Mouse (Mus musculus): ENCODE measurements around the gene Smc3. TPM values are rescaled to one million over a fixed set of nuclear protein-coding genes. Genes with fewer than 3 reads are reported as not detected.

Gene Smc3
- polyA plus RNA-seq, 1 experiment from 2014 or later, result 63.1 TPM

GRCm38 (mm10) chr19:53638041-53638440 is 37.8 kb downstream of the Smc3 start:
- Histone ChIP-seq H3K27ac (replicated peaks) (no peak overlapping the region), H3K36me3 (peaks cover 74% of the 10 kb centered on the region), H3K4me2 (replicated peaks) (no peak overlapping the region), H3K27me3 (no peaks in the 10 kb centered on the region), H3K4me3 (replicated peaks) (no peak overlapping the region), H3K9me3 (replicated peaks) (no peaks in the 10 kb centered on the region), H3K4me1 (no peaks in the 10 kb centered on the region), H3K9ac (no peak overlapping the region)
- 78% methylated on average over 2 of the region's 2 CpGs for WGBS
- ATAC-seq (ENCODE audit: insufficient number of reproducible peaks, low FRiP score, low TSS enrichment, low read depth), result no peak

GRCm38 (mm10) chr19:53638727-53639126 is 38.5 kb downstream of the Smc3 start:
- 89% methylated on average over 8 of the region's 8 CpGs for WGBS
- no peaks in the 10 kb centered on the region for H3K9me3 ChIP-seq (replicated peaks)
- H3K9ac ChIP-seq, result no peak overlapping the region
- H3K36me3 ChIP-seq, result peaks cover 75% of the 10 kb centered on the region
- H3K4me3 ChIP-seq (replicated peaks), result no peak overlapping the region
- H3K27ac ChIP-seq (replicated peaks), result no peak overlapping the region
- no peak overlapping the region for H3K4me2 ChIP-seq (replicated peaks)
- H3K27me3 ChIP-seq, result no peaks in the 10 kb centered on the region
- no peaks in the 10 kb centered on the region for H3K4me1 ChIP-seq
- no peak for ATAC-seq (ENCODE audit: insufficient number of reproducible peaks, low FRiP score, low TSS enrichment, low read depth)

GRCm38 (mm10) chr19:53644020-53644595 is 43.9 kb downstream of the Smc3 start:
- 92% methylated on average over 9 of the region's 9 CpGs for WGBS
- Histone ChIP-seq H3K4me3 (replicated peaks) (no peak overlapping the region), H3K27me3 (no peaks in the 10 kb centered on the region), H3K4me2 (replicated peaks) (no peak overlapping the region), H3K4me1 (peaks cover 6% of the 10 kb centered on the region), H3K9ac (no peak overlapping the region), H3K27ac (replicated peaks) (no peak overlapping the region), H3K36me3 (peaks cover 69% of the 10 kb centered on the region), H3K9me3 (replicated peaks) (no peaks in the 10 kb centered on the region)
- ATAC-seq (ENCODE audit: insufficient number of reproducible peaks, low FRiP score, low TSS enrichment, low read depth), result no peak

GRCm38 (mm10) chr19:53647301-53647700 is 47.1 kb downstream of the Smc3 start:
- no peak for ATAC-seq (ENCODE audit: insufficient number of reproducible peaks, low FRiP score, low TSS enrichment, low read depth)
- Histone ChIP-seq H3K4me2 (replicated peaks) (no peak overlapping the region), H3K27ac (replicated peaks) (no peak overlapping the region), H3K9me3 (replicated peaks) (no peaks in the 10 kb centered on the region), H3K36me3 (peaks cover 41% of the 10 kb centered on the region), H3K4me3 (replicated peaks) (no peak overlapping the region), H3K4me1 (peaks cover 14% of the 10 kb centered on the region), H3K9ac (no peak overlapping the region), H3K27me3 (no peaks in the 10 kb centered on the region)
- 77% methylated on average over 9 of the region's 9 CpGs for WGBS

- ATAC-seq (ENCODE audit: insufficient number of reproducible peaks, low FRiP score, low TSS enrichment, low read depth), result no peak
- WGBS, result 47% methylated on average over 5 of the region's 5 CpGs
- H3K27ac ChIP-seq (replicated peaks), result no peak overlapping the region
- peaks cover 38% of the 10 kb centered on the region for H3K36me3 ChIP-seq
- H3K27me3 ChIP-seq, result no peaks in the 10 kb centered on the region
- H3K4me1 ChIP-seq, result peaks cover 21% of the 10 kb centered on the region
- no peak overlapping the region for H3K4me3 ChIP-seq (replicated peaks)
- H3K9ac ChIP-seq, result no peak overlapping the region
- H3K4me2 ChIP-seq (replicated peaks), result no peak overlapping the region
- H3K9me3 ChIP-seq (replicated peaks), result no peaks in the 10 kb centered on the region
Observed at GRCm38 (mm10) chr19:53648056-53648455, 47.9 kb downstream of the Smc3 start.

GRCm38 (mm10) chr19:53648802-53649236 is 48.6 kb downstream of the Smc3 start:
- H3K4me2 ChIP-seq (replicated peaks), result no peak overlapping the region
- no peak for ATAC-seq (ENCODE audit: insufficient number of reproducible peaks, low FRiP score, low TSS enrichment, low read depth)
- no peaks in the 10 kb centered on the region for H3K9me3 ChIP-seq (replicated peaks)
- H3K4me1 ChIP-seq, result peaks cover 25% of the 10 kb centered on the region
- no peak overlapping the region for H3K27ac ChIP-seq (replicated peaks)
- H3K9ac ChIP-seq, result no peak overlapping the region
- H3K36me3 ChIP-seq, result peaks cover 31% of the 10 kb centered on the region
- 39% methylated on average over 10 of the region's 10 CpGs for WGBS
- H3K4me3 ChIP-seq (replicated peaks), result no peak overlapping the region
- H3K27me3 ChIP-seq, result no peaks in the 10 kb centered on the region

- Histone ChIP-seq H3K36me3 (peaks cover 27% of the 10 kb centered on the region), H3K27me3 (no peaks in the 10 kb centered on the region), H3K4me1 (peaks cover 31% of the 10 kb centered on the region), H3K4me3 (replicated peaks) (no peak overlapping the region), H3K9me3 (replicated peaks) (no peaks in the 10 kb centered on the region), H3K4me2 (replicated peaks) (no peak overlapping the region), H3K9ac (no peak overlapping the region), H3K27ac (replicated peaks) (no peak overlapping the region)
- ATAC-seq (ENCODE audit: insufficient number of reproducible peaks, low FRiP score, low TSS enrichment, low read depth), result no peak
- WGBS, result 78% methylated on average over 6 of the region's 6 CpGs
Observed at GRCm38 (mm10) chr19:53649361-53649760, 49.2 kb downstream of the Smc3 start.

GRCm38 (mm10) chr19:53649802-53650201 is 49.6 kb downstream of the Smc3 start:
- WGBS, result 38% methylated on average over 5 of the region's 5 CpGs

GRCm38 (mm10) chr19:53650921-53651320 is 50.7 kb downstream of the Smc3 start:
- Histone ChIP-seq H3K36me3 (peaks cover 16% of the 10 kb centered on the region), H3K4me2 (replicated peaks) (no peak overlapping the region)
- 78% methylated on average over 7 of the region's 7 CpGs for WGBS

More at GRCm38 (mm10) chr19:53649802-53650201, 49.6 kb downstream of the Smc3 start:
- Histone ChIP-seq H3K4me2 (replicated peaks) (no peak overlapping the region), H3K9ac (no peak overlapping the region), H3K36me3 (peaks cover 26% of the 10 kb centered on the region), H3K9me3 (replicated peaks) (no peaks in the 10 kb centered on the region), H3K4me1 (peaks cover 33% of the 10 kb centered on the region), H3K27me3 (no peaks in the 10 kb centered on the region), H3K4me3 (replicated peaks) (no peak overlapping the region), H3K27ac (replicated peaks) (no peak overlapping the region)
- 0 out of 2 replicates have a peak, but pooled peaks have one; percentile 2 for ATAC-seq (ENCODE audit: insufficient number of reproducible peaks, low FRiP score, low TSS enrichment, low read depth)

GRCm38 (mm10) chr19:53652267-53652666 is 52.1 kb downstream of the Smc3 start:
- H3K27ac ChIP-seq (replicated peaks), result no peak overlapping the region
- H3K4me1 ChIP-seq, result peaks cover 33% of the 10 kb centered on the region
- H3K9ac ChIP-seq, result no peak overlapping the region
- 67% methylated on average over 9 of the region's 9 CpGs for WGBS
- H3K27me3 ChIP-seq, result no peaks in the 10 kb centered on the region
- no peak for ATAC-seq (ENCODE audit: insufficient number of reproducible peaks, low FRiP score, low TSS enrichment, low read depth)
- H3K4me3 ChIP-seq (replicated peaks), result no peak overlapping the region
- no peak overlapping the region for H3K4me2 ChIP-seq (replicated peaks)
- H3K9me3 ChIP-seq (replicated peaks), result no peaks in the 10 kb centered on the region
- peaks cover 4% of the 10 kb centered on the region for H3K36me3 ChIP-seq

More at GRCm38 (mm10) chr19:53650921-53651320, 50.7 kb downstream of the Smc3 start:
- Histone ChIP-seq H3K27me3 (no peaks in the 10 kb centered on the region), H3K27ac (replicated peaks) (no peak overlapping the region), H3K9me3 (replicated peaks) (no peaks in the 10 kb centered on the region), H3K4me1 (peaks cover 33% of the 10 kb centered on the region), H3K4me3 (replicated peaks) (no peak overlapping the region), H3K9ac (no peak overlapping the region)
- ATAC-seq (ENCODE audit: insufficient number of reproducible peaks, low FRiP score, low TSS enrichment, low read depth), result no peak

- no peaks in the 10 kb centered on the region for H3K9me3 ChIP-seq (replicated peaks)
- H3K4me2 ChIP-seq (replicated peaks), result no peak overlapping the region
- 57% methylated on average over 20 of the region's 20 CpGs for WGBS
- H3K4me3 ChIP-seq (replicated peaks), result no peak overlapping the region
- no peaks in the 10 kb centered on the region for H3K36me3 ChIP-seq
- H3K27me3 ChIP-seq, result no peaks in the 10 kb centered on the region
- H3K4me1 ChIP-seq, result peaks cover 30% of the 10 kb centered on the region
- H3K27ac ChIP-seq (replicated peaks), result peak overlapping the region; percentile 39; the same call in 1 of the 2 replicates
- no peak overlapping the region for H3K9ac ChIP-seq
- peak; percentile 52; the same call in 1 of the 2 replicates for ATAC-seq (ENCODE audit: insufficient number of reproducible peaks, low FRiP score, low TSS enrichment, low read depth)
Observed at GRCm38 (mm10) chr19:53653624-53654467, 53.6 kb downstream of the Smc3 start.

Measured in embryonic facial prominence, embryonic 15.5 days (tissue).